In genomic region chr3:94360812-94361211, GRCm38 (mm10) we compare ENCODE assay signal across 10 mouse cellular contexts. TPM values are rescaled to one million over a fixed set of nuclear protein-coding genes. Genes with fewer than 3 reads are reported as not detected.
DNase-seq lines count a peak whose midpoint lies in the region; ATAC-seq and TF ChIP-seq lines count a peak whose summit lies in the region.
"Had no signal": no experiment of that assay in that cellular context is flagged by ENCODE, and none has a peak within 500 bp of the region (broad histone marks: within the 10 kb centered on the region; RNA-seq: fewer than 3 reads in every experiment).

No protein-coding gene starts in this region.

- TF ChIP-seq POLR2A in CH12.LX (IDR thresholded peaks at IDR 0.05; ENCODE audit: low read depth, low read length): no peak

- H3K27ac ChIP-seq in kidney, embryonic 16.5 days (ENCODE audit: low read length): no peak overlapping the region
- H3K27ac ChIP-seq in CH12.LX (ENCODE audit: insufficient read depth, low read depth): no peak overlapping the region
- H3K27ac ChIP-seq in layer of hippocampus, adult 2 months: peak overlapping the region; percentile 59
- H3K27ac ChIP-seq: limb, embryonic 12.5 days had no signal

- DNase-seq in kidney, postnatal 36 days: peak; percentile 40 to 72
- no peak for DNase-seq in CH12.LX (ENCODE audit: extremely low read depth)
- peak; percentile 59 for DNase-seq in Patski (ENCODE audit: low read depth, low spot score)
- peak in 1 of 2 experiments; percentile 66 for DNase-seq in layer of hippocampus, adult 2 months (ENCODE audit: low spot score in 2 of 2)
- no peak for DNase-seq in cerebellum, postnatal 4 days (ENCODE audit: low spot score in 2 of 2)
- DNase-seq in Muller cell, postnatal 12 days (ENCODE audit: inconsistent ontology term): no peak

- peak; percentile 19 for TF ChIP-seq RAD21 in CH12.LX (IDR thresholded peaks at IDR 0.05; ENCODE audit: low read depth, low read length)

- H3K4me1 ChIP-seq in kidney, embryonic 16.5 days (ENCODE audit: insufficient read depth, low read length): 0 out of 2 replicates have a peak, but pooled peaks cover 5% of the 10 kb centered on the region
- H3K4me1 ChIP-seq in CH12.LX (ENCODE audit: control insufficient read depth in 1 of 2, insufficient read depth in 2 of 2): peaks cover 0 to 1% of the 10 kb centered on the region in 2 experiments; a peak in 2 of 4 replicates

- 6% methylated on average over 1 of the region's 1 CpGs for WGBS in kidney, embryonic 16.5 days

- no peak for ATAC-seq in kidney, embryonic 16.5 days (ENCODE audit: low FRiP score, low TSS enrichment)
- peak; percentile 78 for ATAC-seq in Patski
- no peak for ATAC-seq in activated CD4-positive, CD25-positive, alpha-beta regulatory T cell, adult 4 months

- H3K9me3 ChIP-seq in kidney, embryonic 16.5 days (ENCODE audit: low read length): no peaks in the 10 kb centered on the region
- peaks cover 10% of the 10 kb centered on the region for H3K9me3 ChIP-seq in CH12.LX (replicated peaks; ENCODE audit: low read length)

- POLR2A ChIA-PET in Patski (lab: Charles Lee): no interaction called here

- TF ChIP-seq EP300 in CH12.LX (IDR thresholded peaks at IDR 0.05; ENCODE audit: low read length): no peak

- H3K4me3 ChIP-seq in kidney, embryonic 16.5 days (ENCODE audit: low read length): no peak overlapping the region
- H3K4me3 ChIP-seq in CH12.LX (replicated peaks in 1 of 3; ENCODE audit: low read depth in 2 of 3, low read length in 2 of 3, poor library complexity in 1 of 3): no peak overlapping the region
- H3K4me3 ChIP-seq in layer of hippocampus, adult 2 months: no peak overlapping the region
- H3K4me3 ChIP-seq: limb, embryonic 12.5 days had no signal

- H3K4me2 ChIP-seq in kidney, embryonic 16.5 days (replicated peaks; ENCODE audit: low read depth, low read length): no peak overlapping the region
- no peak overlapping the region for H3K4me2 ChIP-seq in CH12.LX (ENCODE audit: insufficient read depth, low read depth, poor library complexity, severe bottlenecking)
- H3K4me2 ChIP-seq: limb, embryonic 12.5 days had no signal

- TF ChIP-seq CTCF in CH12.LX (conservative IDR thresholded peaks at IDR 0.05 in 1 of 2, IDR thresholded peaks at IDR 0.05 in 1 of 2; ENCODE audit: low read depth in 2 of 2, low read length in 2 of 2) (peak in 1 of 2 experiments; percentile 38; a peak in 2 of 4 replicates), Patski (IDR thresholded peaks at IDR 0.05) (peak; percentile 93)
- TF ChIP-seq CTCF in layer of hippocampus, adult 2 months (conservative IDR thresholded peaks at IDR 0.05): peak; percentile 76

- no peak overlapping the region for H3K9ac ChIP-seq in kidney, embryonic 16.5 days (replicated peaks; ENCODE audit: low read length)
- no peak overlapping the region for H3K9ac ChIP-seq in CH12.LX (ENCODE audit: insufficient read depth, low read depth)
- H3K9ac ChIP-seq: limb, embryonic 12.5 days had no signal

- H3K36me3 ChIP-seq in kidney, embryonic 16.5 days (ENCODE audit: insufficient read depth, low read length): no peaks in the 10 kb centered on the region
- peaks cover 0 to 11% of the 10 kb centered on the region in 2 experiments for H3K36me3 ChIP-seq in CH12.LX (replicated peaks in 1 of 2; ENCODE audit: control insufficient read depth in 1 of 2, insufficient read depth in 1 of 2, low read length in 1 of 2)
- H3K36me3 ChIP-seq: limb, embryonic 12.5 days had no signal

- in situ Hi-C loops in CH12.LX (cut with MboI; ENCODE audit: low pct_ligation_motif_present, low pct_unique_long_range_greater_than_20kb, low sequenced_read_pairs): no loop called here
- in situ Hi-C loops in Patski (cut with MboI; ENCODE audit: low pct_unique_long_range_greater_than_20kb): loop anchor here (25.0 kb wide), 1 partner anchor 599 kb away; the partner anchor contains the start of gene Gm5773

- H3K27me3 ChIP-seq in kidney, embryonic 16.5 days (ENCODE audit: insufficient read depth, low read length): peaks cover 23% of the 10 kb centered on the region
- H3K27me3 ChIP-seq in CH12.LX (replicated peaks) (no peaks in the 10 kb centered on the region), Patski (peaks cover 30% of the 10 kb centered on the region)

- H3K79me2 ChIP-seq in CH12.LX (replicated peaks; ENCODE audit: control insufficient read depth, extremely low read depth, insufficient read depth, poor library complexity, severe bottlenecking): no peaks in the 10 kb centered on the region

- dilution Hi-C loops in CH12.LX (cut with MboI; ENCODE audit: extremely low pct_ligation_motif_present, extremely low pct_unique_long_range_greater_than_20kb, low sequenced_read_pairs): no loop called here

- CTCF ChIA-PET in Patski (lab: Charles Lee): interaction anchor here (1.0 to 1.8 kb wide), 5 partner anchors 13 to 84 kb away, joined by 3 to 8 read pairs (median 6); no protein-coding TSS in a partner anchor

TF ChIP-seq in CH12.LX, 34 proteins besides CTCF, POLR2A, EP300 and RAD21:
- TF ChIP-seq JUN (IDR thresholded peaks at IDR 0.05; ENCODE audit: insufficient read depth, low read depth, low read length): no peak
- TF ChIP-seq SMC3 (IDR thresholded peaks at IDR 0.05; ENCODE audit: low read depth, low read length): peak; percentile 30; the same call in 1 of the 2 replicates
- TF ChIP-seq NELFE (IDR thresholded peaks at IDR 0.05; ENCODE audit: low read depth, low read length): no peak
TF ChIP-seq in CH12.LX: peak in this region for 1.

RNA-seq across cellular contexts. Expression of gene C2cd4d, which starts 1.4 kb away (rescaled TPM):
- polyA plus RNA-seq in kidney, embryonic 16.5 days (2015; fragmentation: Nextera tagmentation; extraction: Ambion mirVana): 0.32 and 0.46 TPM in 2 replicates
- total RNA-seq in CH12.LX (2012; rRNA removed) (not detected in 2 replicates), CH12.LX (2014; rRNA removed) (not detected in 2 replicates)
- polyA plus RNA-seq in CH12.LX (2012; ENCODE audit: insufficient read length, low read depth) (not detected in 2 replicates), Patski (2021) (not detected)
- total RNA-seq in layer of hippocampus, adult 2 months (2021): under 1 TPM; 0.36 to 0.47 TPM
- not detected for polyA plus RNA-seq in activated CD4-positive, CD25-positive, alpha-beta regulatory T cell, adult 4 months (2017; shearing (Covaris generic))

RNA-seq across cellular contexts. Expression of gene Rorc, which starts 11.8 kb away (rescaled TPM):
- polyA plus RNA-seq in kidney, embryonic 16.5 days (2015; fragmentation: Nextera tagmentation; extraction: Ambion mirVana): 14.9 and 15.2 TPM in 2 replicates
- 0.47 and 0.71 TPM in 2 replicates for total RNA-seq in CH12.LX (2012; rRNA removed)
- 1.2 TPM in 2 replicates for total RNA-seq in CH12.LX (2014; rRNA removed)
- polyA plus RNA-seq in CH12.LX (2012; ENCODE audit: insufficient read length, low read depth): 1.0 and 1.2 TPM in 2 replicates
- polyA plus RNA-seq in Patski (2021): 16.1 TPM
- total RNA-seq in layer of hippocampus, adult 2 months (2021): 1 to 10 TPM in 1 of 2 experiments, under 1 TPM in 1; 0.97 to 1.0 TPM
- polyA plus RNA-seq in activated CD4-positive, CD25-positive, alpha-beta regulatory T cell, adult 4 months (2017; shearing (Covaris generic)): 1 to 10 TPM; 6.5 to 7.4 TPM
- polyA plus RNA-seq: neural tube, embryonic 11.5 days had no signal

RNA-seq across cellular contexts. Expression of gene Them5, which starts 18.9 kb away (rescaled TPM):
- polyA plus RNA-seq in kidney, embryonic 16.5 days (2015; fragmentation: Nextera tagmentation; extraction: Ambion mirVana): not detected in 2 replicates
- total RNA-seq in CH12.LX (2012; rRNA removed): not detected in 2 replicates
- total RNA-seq in CH12.LX (2014; rRNA removed): not detected in 2 replicates
- polyA plus RNA-seq in CH12.LX (2012; ENCODE audit: insufficient read length, low read depth): not detected in 2 replicates
- polyA plus RNA-seq in Patski (2021): 0.06 TPM
- total RNA-seq in layer of hippocampus, adult 2 months (2021): not detected
- polyA plus RNA-seq in activated CD4-positive, CD25-positive, alpha-beta regulatory T cell, adult 4 months (2017; shearing (Covaris generic)): not detected

RNA-seq across cellular contexts. Expression of gene Lingo4, which starts 37.5 kb away (rescaled TPM):
- polyA plus RNA-seq in kidney, embryonic 16.5 days (2015; fragmentation: Nextera tagmentation; extraction: Ambion mirVana): 0.23 and 0.44 TPM in 2 replicates
- total RNA-seq in CH12.LX (2012; rRNA removed) (not detected in 2 replicates), CH12.LX (2014; rRNA removed) (not detected in 2 replicates)
- polyA plus RNA-seq in CH12.LX (2012; ENCODE audit: insufficient read length, low read depth) (not detected in 2 replicates), Patski (2021) (0.06 TPM)
- total RNA-seq in layer of hippocampus, adult 2 months (2021): under 1 TPM; 0.79 to 0.98 TPM
- 1 to 10 TPM in 1 of 2 experiments, under 1 TPM in 1; 0.29 to 1.4 TPM for polyA plus RNA-seq in activated CD4-positive, CD25-positive, alpha-beta regulatory T cell, adult 4 months (2017; shearing (Covaris generic))
- polyA plus RNA-seq: limb, embryonic 12.5 days had no signal

RNA-seq across cellular contexts. Expression of gene Them4, which starts 50.9 kb away (rescaled TPM):
- polyA plus RNA-seq in kidney, embryonic 16.5 days (2015; fragmentation: Nextera tagmentation; extraction: Ambion mirVana): 14.6 and 15.1 TPM in 2 replicates
- total RNA-seq in CH12.LX (2012; rRNA removed) (2.2 and 2.4 TPM in 2 replicates), CH12.LX (2014; rRNA removed) (6.3 and 7.2 TPM in 2 replicates)
- polyA plus RNA-seq in CH12.LX (2012; ENCODE audit: insufficient read length, low read depth) (3.6 and 4.8 TPM in 2 replicates), Patski (2021) (12.2 TPM)
- 10 to 100 TPM; 24.3 to 26.5 TPM for total RNA-seq in layer of hippocampus, adult 2 months (2021)
- 1 to 10 TPM; 6.3 to 8.2 TPM for polyA plus RNA-seq in activated CD4-positive, CD25-positive, alpha-beta regulatory T cell, adult 4 months (2017; shearing (Covaris generic))

Comparison
In these comparisons a context has a peak if more than half of its experiments do, and no peak if none do; other contexts are left out.
1. DNase-seq: peak in kidney, postnatal 36 days (2 of 2) and Patski (single experiment); none in CH12.LX (single experiment), cerebellum, postnatal 4 days (0 of 2) and Muller cell, postnatal 12 days (single experiment).